Mouse (Mus musculus): ENCODE measurements at regions not wholly inside any gene's neighbourhood (a gene's known extent, or its start where the extent isn't known, plus 50 kb on each side); places are given as distances from the start of the nearest gene placed in this dataset.

DNA sequence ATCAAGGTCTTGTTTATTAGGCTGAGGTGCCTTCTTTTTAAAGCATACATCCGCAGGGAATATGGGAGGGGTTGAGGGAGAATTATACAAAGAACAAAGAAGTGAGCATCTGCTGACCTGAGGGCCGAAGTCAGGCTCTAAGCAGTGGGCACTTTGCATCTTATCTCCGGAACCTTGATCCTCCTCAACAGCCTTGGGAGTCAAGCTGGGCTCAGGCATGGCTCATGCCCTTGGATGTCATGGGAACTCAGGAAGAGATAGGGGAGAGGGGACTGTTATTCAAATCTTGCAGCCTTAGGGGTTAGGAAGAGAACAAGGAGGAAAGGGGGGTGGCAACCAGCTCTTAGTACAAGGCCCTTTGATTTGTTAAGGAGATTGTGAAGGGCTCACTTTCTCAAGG lies 248.5 kb downstream of the Gm19965 start:
- DNase-seq (ENCODE audit: low read depth, low spot score): peak; percentile 48

DNA sequence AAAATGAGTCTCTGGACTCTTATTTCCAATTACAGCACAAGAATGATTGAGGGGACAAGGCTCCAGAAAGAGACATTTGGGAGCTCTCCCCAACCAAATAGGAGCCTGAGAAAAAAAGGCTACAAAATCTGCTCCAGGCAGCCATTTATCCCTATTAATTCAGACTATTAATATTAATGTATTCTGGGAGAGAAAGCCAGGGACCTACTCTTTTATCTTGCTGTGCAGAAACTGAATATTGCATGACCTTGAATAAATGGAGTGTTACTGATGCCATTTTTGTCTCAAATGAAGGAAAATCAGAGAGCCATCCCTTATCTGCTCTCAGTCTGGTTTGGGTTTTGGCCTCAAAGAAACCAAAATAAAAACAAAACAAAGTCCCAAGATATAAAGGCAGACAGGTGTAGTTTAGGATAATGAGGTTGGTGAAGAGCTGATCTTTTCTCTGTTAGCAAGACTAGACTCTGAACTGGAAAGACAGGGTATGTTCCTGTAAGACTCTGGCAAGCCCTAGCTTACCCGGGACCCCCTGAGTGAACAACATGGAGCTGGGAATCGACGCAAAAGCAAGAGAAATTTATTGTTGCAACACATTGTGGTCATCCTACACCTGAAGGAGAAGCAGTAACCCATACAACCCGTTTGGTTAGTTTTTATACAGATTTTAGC lies 264.5 kb downstream of the Gm19965 start:
- DNase-seq (ENCODE audit: low read depth, low spot score): no peak

DNA sequence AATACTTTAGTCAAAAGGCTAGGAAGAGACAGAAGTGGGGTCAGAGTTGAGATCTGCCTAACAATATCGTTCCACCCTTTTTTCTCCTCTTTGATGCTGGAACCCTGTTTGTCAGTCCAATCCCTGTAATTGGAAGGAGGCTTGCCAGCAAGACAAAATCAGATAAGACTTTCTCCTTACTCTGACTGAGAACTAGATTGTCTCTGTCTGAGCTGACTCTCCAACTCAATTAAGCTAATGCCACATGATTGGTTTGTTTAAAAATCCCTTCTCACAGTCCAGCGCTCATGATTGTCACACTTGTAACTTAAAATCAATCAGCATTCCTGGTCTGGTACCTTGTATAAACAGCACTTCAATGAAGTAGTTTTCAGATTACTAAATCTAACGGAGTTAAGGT lies 284.4 kb downstream of the Gm19965 start:
- peak; percentile 3 for DNase-seq (ENCODE audit: low read depth, low spot score)

DNA sequence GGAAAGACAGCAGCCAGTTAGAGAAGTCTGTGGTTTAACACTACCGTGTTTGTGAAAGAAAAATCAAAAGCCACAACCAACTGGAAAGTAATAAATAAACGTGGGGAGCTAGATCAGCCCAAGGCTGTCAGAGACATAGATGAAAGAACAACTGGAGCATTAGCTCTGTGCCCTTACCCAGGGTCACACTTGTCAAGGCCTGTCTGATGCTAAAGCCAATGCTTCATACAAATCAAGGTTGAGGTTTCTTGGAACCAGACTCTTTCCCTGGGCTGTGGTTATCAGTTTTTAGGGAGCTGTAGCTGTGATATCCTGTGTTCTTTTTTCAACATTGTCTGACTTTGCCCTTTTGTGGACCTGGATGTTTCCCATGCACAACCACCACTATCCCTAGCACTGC lies 308.7 kb downstream of the Gm19965 start:
- no peak for DNase-seq (ENCODE audit: low read depth, low spot score)

DNA sequence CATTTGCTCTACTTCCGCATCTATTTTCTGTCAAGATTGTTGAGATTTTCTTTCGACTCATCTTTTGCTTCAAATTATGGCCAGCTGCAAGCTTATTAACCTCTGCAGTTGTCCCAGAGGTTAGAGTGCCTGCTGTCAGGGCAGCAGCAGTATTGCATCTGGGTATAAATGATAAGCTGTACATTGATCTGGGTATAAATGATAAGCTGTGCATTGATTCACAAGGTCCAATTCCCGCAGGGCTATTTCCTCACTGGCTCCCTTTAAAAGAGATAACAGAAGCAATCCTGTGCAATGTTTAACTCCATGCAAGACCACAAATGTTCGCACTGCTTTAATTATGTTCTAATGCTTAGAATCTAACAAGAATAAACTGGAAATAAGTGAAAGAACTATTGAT lies 311.1 kb downstream of the Gm19965 start:
- DNase-seq (ENCODE audit: low read depth, low spot score): no peak

DNA sequence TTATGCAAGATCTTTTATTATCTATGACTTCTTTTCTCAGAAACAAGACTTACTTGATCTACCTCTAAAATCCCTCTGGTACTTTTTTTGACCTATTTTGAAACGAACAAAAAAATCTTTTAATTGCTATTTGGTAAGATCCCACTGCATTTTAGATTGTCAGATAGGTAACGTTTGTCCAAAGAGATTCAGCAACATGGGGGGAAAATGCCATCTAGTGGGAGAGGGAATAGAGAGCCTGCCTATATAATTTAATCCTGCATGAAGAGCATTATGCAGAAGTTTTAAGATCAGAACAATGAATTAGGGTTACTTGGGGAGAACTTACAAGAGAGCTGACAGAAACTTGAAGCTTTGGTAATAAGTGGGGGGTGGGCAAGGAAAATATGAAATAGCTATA lies 320.2 kb downstream of the Gm19965 start:
- no peak for DNase-seq (ENCODE audit: low read depth, low spot score)

Data from ZHBTc4 (cell line).